Mouse (Mus musculus) c-Kit-positive CD71-positive TER-119-negative erythroid progenitor cells, embryonic 14.5 days (primary cell): ENCODE measurements around the gene Rxra.

ENCODE experiments used
- DNase-seq: peaks from one replicate; pipeline ENCODE4 v3.0.0-alpha.2; 2013; ENCODE audit warnings: low read depth

Rxra gene

DNA sequence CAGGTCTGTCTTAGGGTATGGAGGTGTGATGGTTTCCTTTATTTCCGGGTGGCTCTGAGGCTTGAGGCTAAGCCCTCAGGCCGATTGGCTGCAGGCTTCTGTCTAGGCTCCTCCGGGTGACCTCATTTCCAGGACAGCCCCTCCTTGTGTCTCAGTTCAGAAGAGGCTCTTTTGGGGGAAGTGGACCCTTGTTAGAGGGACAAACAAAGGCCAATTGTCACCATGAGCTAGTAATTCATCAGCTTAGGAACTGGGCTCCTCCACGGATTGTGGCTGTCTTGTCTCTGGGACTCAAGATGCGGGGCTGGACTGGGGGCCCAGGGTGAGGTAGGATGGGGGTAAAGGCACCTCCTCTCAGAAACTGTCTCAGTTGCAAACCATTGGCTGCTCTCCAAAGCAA lies 5.5 kb upstream of the Rxra start:
- DNase-seq = no peak

DNA sequence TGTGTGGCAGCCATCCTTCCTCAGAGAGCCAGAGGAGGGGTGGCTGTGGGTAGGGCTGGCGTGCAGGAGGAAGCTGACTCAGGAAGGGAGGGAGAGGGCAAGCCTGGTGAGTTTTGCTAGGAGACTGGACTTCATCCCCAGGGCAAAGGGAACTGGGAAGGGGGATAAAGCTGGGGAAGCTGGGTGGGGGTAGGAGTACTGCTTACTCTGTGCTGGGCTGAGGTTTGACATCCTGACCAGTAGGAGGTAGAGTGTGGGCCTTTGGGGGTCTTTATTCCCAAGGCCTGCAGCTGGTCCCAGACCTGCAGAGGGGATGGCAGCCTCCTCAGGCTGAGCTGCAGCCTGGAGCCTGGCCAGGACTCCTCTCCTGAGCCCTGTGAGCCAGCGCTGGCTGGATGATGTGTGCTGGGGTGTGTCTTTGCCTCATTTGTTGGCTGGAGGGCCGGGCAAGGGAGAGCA lies 4.6 kb upstream of the Rxra start:
- no peak for DNase-seq

DNA sequence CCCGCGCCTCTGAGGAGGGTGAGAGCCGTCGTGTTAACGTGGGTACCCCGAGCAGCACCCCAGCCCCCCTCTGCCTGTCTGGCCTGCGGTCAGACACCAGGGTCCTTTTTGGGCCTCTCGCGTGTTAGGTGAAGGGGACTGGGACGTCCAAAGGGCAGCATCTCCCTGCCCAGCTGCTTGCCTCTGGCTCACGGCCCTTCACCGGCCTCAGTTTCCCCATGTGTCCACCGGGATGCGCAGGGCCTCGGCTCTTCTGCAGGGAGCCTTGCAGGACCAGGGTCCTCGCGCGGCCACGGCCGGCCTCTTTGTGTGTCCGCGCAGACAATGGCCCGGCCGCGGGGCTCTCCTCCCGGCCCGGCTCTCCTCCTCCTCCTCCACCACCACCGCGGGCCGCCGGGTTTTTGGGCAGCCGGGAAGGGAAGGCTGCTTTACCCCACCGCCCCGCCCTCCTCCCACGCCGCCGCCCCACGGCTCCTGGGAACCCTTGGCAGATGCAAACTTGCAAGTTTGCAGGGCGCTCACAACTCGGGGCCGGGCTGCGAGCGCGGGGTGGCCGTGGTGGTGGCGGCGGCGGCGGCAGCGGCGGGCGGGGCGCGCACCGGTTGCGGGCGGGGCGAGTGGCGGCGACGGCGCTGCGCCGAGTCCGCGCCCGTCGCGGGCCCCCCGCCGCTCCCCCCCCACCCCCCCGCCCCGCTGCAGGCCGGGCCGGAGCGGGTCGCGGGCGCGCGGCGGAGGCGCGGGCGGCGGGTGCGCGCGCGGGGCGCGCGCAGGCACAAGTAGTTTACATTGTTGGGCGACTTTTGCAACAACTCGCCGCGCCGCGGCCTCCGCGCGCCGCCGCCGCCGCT lies 462 bp downstream of the Rxra start:
- no peak for DNase-seq

DNA sequence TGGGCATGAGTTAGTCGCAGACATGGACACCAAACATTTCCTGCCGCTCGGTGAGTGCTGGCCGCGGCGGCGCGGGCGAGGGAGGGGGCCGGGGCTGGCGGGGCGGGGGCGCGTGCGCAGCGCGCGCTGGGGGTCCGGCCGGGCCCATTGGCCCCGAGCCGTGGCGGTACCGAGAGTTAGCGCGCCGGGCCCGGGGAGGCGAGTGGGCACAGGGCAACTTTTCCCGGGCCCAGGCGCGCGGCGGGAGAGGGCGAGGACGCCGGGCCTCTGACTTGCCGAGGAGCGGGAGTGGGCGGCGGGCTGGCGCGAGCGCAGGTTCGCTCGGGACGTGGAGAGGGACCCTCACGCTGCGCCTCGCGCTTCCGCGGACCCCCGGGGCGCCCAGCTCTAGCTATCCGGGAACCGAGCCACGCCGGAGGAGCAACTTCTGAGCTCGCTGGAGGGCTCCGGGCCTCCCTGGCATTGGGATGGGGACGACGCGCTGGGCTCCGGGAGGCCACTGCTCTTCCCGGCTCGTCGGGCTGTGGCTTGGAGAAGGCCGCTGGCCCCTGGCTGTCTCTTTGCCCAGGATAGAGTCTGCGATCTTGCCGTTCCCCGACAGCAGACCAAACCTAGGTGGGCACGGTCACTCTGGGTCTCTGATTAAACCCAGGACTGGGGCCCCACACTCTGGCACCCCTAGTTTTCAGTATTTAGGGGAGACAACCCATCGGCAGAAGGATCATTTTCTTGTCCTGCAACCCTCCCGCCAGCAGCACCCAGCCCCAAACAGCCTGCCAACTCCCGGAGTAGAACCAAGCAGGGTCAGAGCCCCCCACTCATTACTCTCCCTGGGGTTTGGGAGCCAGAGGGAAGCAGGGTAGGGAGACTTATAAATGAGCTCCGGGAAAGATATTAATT lies 1.4 kb downstream of the Rxra start:
- DNase-seq = no peak

DNA sequence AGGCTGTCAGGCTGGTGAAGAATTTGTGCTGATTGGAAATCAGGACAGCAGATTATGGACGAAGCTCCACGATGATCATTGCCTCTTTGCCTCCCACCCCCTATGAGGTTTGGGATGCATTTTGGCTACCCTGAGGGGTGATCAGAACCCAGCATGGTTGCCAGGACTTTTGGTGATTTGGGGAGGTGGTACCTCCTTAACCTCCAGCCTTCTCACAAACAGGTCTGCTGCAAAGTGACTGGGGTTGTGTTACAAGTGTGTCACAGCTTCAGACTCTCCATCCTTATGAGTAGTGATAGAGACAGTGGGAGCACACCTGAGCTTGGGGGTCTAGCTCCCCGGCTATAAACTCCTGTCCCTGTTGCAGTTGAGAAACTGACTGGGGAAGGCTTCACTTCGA lies 2.1 kb downstream of the Rxra start:
- no peak for DNase-seq

DNA sequence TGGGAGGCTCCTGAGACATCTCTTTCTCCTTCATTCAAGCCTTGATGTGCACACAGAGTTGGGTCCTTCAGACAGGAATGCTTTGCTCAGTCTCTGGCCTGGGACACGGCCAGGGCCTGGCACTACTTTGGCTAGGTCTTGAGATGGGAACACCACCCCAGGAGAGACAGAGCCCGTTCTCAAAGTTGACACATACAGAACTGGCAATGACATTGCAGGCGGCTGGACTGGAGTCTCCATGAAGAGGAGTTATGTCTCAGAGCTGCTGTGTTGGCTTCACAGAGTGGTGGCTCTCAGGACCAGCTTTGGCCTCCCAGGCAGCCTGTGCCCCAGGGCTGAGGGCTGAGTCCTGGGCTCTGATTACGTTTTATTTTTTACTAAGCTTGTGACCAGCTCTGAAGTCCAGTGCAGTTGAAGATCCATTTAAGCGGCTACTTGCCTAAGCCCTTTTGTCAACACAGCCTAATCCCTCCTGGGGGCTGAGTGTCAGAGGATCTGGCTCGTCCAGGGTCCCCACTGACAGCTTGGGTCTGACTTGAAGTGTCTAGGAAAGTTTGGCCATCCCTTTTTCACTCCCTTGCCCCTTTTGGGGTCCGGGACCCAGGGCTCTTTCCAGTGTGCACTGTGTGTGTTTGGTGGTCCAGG lies 2.7 kb downstream of the Rxra start:
- DNase-seq = no peak

DNA sequence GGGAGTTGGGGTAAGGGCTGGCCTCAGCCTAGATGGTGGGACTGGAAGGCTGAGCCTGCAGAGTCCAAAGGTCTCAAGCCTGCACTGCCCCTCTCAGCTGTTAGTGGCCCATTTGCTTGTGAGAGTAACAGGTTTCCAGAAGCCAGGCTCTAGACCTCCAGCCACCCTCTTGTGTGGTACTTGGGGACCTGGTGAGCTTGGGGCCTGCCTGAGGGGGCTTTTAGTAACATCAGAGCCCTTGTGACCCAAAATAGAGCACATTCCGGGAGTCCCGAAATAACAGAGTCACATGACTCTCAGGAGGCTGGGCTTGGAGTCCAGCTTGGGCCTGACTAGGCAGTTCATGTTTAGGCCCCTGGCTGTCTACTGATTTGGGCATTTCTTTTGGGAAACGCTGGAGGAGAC lies 3.4 kb downstream of the Rxra start:
- no peak for DNase-seq

DNA sequence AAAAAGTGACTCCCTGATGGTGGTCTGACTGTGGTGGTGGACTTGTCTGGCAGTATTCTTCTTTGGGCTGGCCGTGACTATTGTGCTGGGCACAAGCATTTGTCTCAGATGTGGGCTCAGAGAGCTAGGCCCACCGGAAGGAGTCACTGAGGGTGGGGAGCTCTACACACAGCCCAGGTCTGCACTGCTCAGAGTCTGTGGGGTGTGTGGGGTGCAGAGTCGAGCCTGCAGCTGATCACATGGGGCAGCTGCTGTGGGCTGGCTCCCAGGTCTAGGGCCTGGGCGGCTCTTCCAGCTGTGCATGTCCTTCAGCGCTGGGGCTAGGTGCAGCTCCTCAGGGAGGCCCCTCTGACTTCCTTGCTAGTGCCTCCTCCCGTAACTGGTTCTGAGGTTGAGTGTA lies 3.8 kb downstream of the Rxra start:
- no peak for DNase-seq

DNA sequence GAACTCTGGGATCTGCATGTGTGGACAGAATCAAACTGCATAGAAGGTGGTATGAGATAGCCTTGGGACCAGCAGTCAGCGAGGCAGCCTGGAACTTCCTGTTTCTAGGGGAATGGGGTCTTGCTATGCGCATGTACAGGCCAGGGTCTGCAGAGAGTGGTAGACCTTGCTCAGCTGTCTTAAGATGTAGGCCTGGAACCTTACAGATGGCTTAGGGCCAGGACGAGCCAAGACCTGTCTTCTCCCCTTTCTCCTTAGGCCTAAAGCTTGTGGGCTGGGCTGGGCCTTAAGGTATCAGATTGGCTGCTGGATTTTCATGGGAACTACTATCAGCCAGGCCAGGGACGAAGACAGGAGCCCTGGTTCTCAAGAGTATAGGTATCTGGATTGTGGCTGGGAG lies 4.4 kb downstream of the Rxra start:
- DNase-seq = no peak

DNA sequence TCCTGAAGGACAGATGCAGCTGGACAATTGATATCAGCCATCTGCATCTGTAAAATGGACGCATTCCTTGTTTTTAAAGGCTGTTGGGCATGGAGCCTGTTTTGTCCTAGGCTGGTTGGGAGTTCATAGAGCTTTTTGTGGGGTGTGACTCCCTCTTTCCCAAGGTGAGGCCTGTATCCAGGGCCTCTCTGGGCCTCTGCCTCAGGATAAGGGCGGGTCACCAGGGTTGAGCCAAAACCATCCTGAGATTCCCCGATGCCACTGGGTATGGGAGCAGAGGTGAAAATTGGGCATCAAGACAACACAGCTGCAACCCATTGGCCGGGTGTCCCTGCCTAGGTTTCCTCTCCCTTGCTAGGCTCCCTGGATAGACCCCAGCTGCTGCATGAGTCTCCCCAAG lies 5.2 kb downstream of the Rxra start:
- DNase-seq = no peak

DNA sequence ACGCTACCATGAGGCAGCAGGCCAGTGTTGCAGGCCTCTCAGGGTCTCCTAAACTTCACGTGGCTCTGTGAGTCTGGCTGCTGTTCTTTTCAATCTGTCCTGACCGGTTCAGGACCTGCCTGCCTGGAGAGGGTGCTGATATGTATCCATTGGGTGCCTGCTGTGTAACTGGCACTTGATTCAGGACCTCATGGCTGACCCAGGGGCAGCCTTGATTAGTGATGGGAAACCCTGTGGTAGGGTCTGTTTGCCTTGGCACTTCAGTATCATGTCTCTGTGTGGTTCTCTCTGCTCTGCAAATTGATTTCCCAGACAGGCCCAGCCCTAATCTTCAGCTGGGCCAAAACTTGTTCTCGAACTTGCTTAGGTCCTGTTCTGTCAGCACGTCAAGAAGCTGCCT lies 5.9 kb downstream of the Rxra start:
- no peak for DNase-seq

DNA sequence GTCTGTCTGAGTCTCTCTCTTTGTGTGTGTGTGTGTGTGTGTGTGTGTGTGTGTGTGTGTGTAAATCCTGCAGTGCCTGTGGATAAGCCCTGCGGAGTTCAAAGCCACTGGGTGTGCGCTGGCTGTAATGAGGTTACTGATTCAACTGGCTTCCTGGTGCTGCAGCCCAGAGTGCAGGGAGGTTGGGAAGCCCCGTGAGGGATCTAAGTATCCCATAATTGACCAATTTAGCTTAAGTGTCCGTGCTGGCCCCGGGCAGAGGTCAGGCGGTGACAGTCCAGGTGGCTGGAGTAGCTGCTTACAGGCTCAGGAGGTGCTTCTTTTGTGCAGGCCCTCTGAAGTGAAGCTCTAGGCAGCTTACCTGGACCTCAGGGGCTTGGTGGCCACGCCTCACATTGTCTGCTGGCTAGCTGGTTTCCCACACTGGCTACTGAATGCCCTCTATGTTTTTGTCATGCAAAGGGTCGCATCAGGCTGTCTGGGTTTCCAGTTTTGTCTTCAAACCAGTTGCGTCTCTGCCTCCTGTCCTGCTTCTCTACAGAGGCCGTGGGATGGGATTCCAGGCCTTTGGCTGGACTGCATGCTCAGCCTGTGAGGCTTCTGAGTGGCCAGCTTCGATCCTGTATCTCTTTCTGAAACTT lies 7.9 kb downstream of the Rxra start:
- DNase-seq = no peak

DNA sequence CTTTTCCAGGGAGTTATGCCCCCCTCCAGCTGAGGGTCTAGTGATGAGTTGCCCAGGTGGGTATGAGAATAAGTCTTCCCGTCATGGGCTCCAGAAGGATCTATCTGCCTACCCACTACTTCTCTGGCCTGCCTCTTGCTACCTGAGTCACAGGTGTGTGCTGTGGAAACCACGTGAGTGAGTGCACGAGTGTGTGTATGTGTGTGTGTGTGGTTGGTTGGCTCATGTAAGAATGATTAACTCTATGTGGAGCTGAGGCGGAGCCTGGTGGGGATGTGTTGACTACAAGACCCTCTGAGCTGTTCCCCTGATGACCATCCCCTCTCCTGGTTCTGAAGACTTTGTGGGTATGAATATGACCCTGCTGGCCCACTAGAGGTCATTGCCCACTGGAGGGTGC lies 9.7 kb downstream of the Rxra start:
- no peak for DNase-seq

DNA sequence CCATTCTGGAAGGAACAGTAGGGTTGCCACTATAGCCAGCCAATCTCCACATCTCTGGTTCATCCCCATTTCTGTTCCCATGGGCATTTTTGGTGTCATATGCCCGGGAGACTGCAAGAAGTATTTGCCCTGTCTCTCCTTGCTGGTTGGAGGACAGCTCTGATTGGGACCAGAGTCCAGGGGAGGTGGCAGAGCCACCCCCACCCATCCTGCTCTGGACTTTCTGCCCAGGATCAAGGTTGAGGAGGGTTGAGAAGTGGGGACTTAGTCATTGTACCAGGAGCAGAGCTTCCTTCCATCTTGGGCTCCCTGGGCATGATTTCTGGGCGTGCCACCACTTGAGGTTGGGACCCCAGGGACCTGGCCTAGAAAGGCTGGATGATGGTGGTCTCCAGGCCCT lies 10.1 kb downstream of the Rxra start:
- DNase-seq = no peak

DNA sequence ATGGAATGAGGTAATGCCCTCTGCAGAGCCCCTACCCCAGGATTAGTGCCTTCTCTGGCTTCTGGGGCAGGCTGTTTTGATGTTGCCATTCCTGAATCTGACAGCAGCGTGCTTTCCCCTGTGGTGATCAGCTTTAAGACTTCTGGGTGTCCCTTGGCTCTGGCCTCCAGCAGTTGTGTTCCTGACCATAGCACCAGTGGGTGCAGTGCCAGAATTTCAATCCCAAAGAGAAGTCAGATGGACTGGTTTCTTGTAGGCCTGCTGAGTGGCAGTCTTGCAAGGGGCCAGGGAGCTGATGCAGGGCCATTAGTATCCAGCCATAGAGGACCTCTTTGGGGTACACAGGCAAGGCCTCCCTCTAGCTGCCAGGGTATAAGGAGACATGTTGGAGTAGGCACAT lies 10.8 kb downstream of the Rxra start:
- no peak for DNase-seq

DNA sequence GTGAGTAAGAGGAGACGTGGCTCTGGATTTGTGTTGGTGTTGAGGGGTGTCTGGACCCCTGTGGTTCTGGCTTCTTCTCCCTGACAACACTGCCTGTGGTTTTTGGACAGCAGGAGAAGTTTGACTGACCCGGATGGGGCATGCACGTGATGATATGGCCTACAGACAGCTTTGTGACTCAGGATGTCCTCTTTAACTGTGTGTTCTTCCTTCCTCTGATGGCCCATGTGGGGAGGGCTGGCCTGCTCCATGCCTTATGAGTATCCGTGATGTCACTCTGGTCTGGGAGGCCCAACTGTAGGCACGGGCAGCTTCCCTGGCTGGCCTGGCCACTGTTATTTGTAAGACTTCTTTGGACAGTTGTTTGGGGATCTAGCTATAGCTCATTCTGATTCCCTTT lies 11.7 kb downstream of the Rxra start:
- DNase-seq = no peak

DNA sequence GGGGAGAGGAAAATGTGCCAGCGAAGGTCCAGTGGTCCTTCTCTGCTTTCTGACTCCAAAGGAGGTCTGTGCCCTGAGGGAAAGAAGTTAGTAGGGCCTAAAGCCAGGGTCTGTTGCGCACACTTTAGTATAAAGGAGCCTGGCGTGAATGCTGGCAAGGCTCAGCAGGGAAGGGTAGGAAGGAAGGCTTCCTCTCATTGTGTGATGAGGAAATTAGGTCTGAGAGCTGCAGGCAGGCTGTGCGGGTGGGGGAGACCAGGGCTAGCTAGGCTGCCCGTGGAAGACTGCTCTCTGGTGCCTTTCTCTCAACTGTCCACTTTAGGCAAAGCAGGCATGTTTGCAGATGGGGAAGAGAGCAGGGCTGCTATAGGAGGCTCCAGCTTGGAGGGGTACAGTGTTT lies 14.5 kb downstream of the Rxra start:
- no peak for DNase-seq

DNA sequence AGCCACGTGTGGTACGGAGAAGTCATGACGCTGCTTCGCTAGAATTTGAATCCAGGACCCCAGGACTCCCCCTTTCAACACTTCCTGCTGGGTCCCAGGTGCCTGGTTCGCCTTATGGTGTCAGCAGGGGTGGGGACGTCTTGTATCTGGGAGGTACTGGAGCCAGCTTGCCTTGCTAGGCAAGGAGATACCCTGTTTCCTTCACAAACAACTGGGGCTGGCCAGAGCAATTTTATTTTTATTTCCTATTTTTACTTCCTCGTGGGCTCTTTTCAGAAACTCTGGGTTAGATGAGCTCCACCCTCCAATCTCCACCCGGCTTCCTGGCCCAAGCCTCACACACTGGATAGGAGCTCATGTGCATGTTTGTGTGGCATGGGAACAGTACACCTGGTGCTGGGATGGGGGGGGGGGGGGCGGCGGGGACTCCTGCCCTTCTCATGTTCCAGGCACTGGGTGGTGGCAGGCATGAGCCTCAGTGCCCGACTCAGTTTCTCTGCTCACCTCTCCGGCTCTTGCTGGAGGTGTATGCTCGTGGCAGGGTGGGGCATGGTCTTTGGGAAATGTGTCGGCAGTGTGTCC lies 15.0 kb downstream of the Rxra start:
- no peak for DNase-seq

DNA sequence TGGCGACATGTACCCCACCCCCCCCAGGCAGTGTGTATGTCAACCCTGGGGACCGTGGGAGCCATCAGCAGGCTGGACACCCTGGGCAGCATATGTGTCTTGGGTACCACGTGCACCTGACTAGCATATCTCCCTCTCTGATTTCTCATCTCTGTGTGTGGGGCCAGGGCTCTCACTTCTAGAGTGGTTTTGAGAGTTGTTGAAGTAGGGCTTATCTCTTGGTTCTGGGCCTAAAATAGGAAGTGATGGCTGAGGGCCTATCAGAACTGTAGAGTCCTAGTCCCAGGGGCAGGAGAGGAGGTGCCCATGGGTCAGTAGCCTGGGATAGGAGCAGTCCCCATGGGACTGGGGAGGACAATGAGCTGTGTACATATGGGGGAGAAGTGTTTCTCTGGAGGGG lies 16.4 kb downstream of the Rxra start:
- no peak for DNase-seq

DNA sequence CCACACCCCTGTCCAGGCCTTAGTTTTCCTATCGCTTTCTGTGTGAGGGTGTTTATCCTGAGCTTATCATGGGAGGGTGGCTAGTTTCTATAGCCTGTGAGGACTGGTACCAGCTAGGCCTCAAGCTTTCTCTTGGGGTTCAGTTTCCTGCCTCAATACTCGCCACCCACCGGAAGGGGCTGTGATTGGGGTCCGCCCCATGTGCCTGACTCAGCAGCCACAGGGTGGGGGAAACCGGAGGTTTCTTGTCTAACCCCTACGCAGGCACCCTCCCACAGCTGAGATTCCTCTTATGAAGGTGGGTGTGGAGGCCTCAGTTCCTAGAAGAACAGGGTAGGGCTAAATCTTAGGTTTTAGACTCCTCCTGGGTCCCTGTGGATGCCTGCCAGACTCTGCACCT lies 17.4 kb downstream of the Rxra start:
- DNase-seq = no peak

DNA sequence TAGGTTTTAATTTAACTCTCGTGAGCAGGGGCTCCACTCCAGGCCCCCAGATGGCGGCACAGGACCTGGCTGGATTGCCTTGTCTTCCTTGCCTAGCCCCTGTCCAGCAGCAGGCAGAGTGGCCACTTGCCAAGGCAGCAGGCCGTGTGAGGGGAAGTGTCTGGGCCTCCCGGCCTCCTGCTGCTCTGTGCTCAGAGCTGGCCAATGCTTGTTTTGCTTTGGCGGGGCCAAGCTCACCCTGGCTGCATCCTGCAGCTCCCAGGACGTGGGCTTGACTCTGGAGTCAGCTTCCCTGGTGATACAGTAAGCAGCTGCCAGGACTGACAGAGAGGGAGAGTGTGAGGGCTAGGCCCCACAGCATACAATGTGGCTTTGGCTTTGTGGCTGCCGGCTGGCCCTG lies 23.3 kb downstream of the Rxra start:
- DNase-seq = no peak

DNA sequence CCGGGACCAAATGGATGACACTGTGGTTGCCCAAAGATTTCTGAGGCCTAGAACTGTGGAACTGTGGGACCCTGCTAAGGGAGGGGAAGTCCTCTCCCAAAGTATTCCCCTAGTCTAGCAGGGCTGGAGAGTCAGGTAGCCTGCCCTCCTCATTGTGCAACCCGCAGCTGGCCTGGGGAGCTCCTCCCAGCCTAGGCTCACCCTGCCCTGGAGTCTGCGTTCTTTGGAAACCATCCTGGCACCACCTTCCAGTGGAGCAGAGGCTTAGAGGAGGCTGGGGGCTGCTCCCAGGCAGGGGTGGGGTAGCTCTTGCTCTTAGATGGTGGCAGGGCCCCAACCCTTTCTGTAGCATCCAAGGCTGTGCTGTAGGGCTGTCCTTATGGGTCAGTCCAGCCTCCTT lies 26.0 kb downstream of the Rxra start:
- no peak for DNase-seq
